In genomic region chr7:135698362-135698761, GRCm38 (mm10) we compare ENCODE assay signal across 18 mouse cellular contexts.
"Had no signal": no experiment of that assay in that cellular context is flagged by ENCODE, and none has a peak within 500 bp of the region (broad histone marks: within the 10 kb centered on the region; RNA-seq: fewer than 3 reads in every experiment).

No protein-coding gene starts in this region.

- H3K4me3 ChIP-seq: kidney, embryonic 15.5 days; limb, embryonic 10.5 days; limb, embryonic 13.5 days; liver, embryonic 13.5 days; megakaryocyte, embryonic 14.5 days; midbrain, embryonic 10.5 days; midbrain, embryonic 13.5 days had no signal

- H3K4me1 ChIP-seq: kidney, embryonic 15.5 days; limb, embryonic 10.5 days; limb, embryonic 13.5 days; liver, embryonic 13.5 days; midbrain, embryonic 10.5 days; midbrain, embryonic 13.5 days had no signal

- H3K4me2 ChIP-seq: kidney, embryonic 15.5 days; limb, embryonic 13.5 days; liver, embryonic 13.5 days; midbrain, embryonic 13.5 days had no signal

- H3K27ac ChIP-seq: kidney, embryonic 15.5 days; limb, embryonic 10.5 days; limb, embryonic 13.5 days; liver, embryonic 13.5 days; midbrain, embryonic 10.5 days; midbrain, embryonic 13.5 days; stomach, postnatal 0 days had no signal

- DNase-seq: kidney, adult 8-10 months; kidney, postnatal 10 days; kidney, postnatal 36 days; liver, embryonic 13.5 days; lung, adult 2 months; right cerebral cortex, postnatal 14 days; right cerebral cortex, postnatal 4 days; thymus, adult 2 months; thymus, postnatal 14 days; thymus, postnatal 4 days had no signal

- H3K9me3 ChIP-seq: kidney, embryonic 15.5 days; limb, embryonic 10.5 days; limb, embryonic 13.5 days; liver, embryonic 13.5 days; megakaryocyte, embryonic 14.5 days; midbrain, embryonic 10.5 days; midbrain, embryonic 13.5 days had no signal

- ATAC-seq: midbrain, embryonic 13.5 days; midbrain, embryonic 16.5 days had no signal

- H3K9ac ChIP-seq: kidney, embryonic 15.5 days; limb, embryonic 13.5 days; liver, embryonic 13.5 days; midbrain, embryonic 13.5 days had no signal

- H3K27me3 ChIP-seq: kidney, embryonic 15.5 days; limb, embryonic 13.5 days; liver, embryonic 13.5 days; megakaryocyte, embryonic 14.5 days; midbrain, embryonic 13.5 days had no signal
